Mouse (Mus musculus) thymus, postnatal 0 days (tissue): ENCODE measurements around the gene Naa38. TPM values are rescaled to one million over a fixed set of nuclear protein-coding genes. Genes with fewer than 3 reads are reported as not detected.
"Not testable (repeated sequence)": the region's sequence is repeated elsewhere in the genome, so short reads cannot be mapped to it uniquely, and the experiment has no call there.

Experiments
- DNase-seq: peaks from one replicate; pipeline ENCODE4 v3.0.0-alpha.2; 2015; ENCODE audit warnings: low spot score
- polyA plus RNA-seq: library from polyadenylated mRNA; unstranded; fragments of >200 nt; fragmentation: Nextera tagmentation; extraction: Ambion mirVana; gene quantifications from 2 replicates; pipeline ENCODE4 v1.2.1, GENCODE M21; 2015

Naa38 gene
- polyA plus RNA-seq, 1 experiment from 2014 or later: 194 TPM

DNA sequence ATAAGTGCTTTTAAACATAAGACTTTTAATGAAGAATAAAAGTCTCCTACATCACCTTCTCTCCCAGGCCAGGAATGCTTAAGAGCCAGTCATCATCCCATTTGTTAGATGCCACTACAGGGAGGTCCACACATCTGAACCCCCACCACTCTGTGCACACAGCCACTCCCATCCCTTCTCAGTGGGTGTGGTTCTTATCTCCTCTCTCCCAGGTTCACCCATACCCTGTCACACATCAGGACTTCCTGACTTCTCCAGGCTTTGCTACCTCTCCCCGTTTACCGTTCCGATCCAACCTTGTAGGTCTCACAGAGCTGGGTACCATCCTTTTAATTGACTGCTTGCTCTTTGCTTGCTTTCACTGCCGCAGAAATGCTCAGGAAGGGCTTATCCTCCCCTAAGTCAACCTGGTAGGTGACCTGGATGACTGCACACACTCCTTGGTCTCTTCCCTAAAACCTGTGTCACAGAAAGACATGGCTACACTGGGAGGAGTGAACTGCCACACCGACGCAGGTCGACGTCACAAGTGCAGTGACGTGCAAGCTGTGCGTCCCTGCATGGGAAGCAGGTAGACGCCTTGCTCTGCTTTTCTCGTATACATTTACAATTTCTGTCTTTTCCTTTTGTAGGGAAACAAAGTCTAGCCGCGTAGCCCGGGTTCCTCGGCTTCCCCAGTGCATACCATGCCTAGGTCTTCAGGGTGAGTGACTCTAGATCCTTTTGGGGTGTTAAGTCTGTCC, 21.9 kb upstream of the Naa38 start:
- DNase-seq: no peak

DNA sequence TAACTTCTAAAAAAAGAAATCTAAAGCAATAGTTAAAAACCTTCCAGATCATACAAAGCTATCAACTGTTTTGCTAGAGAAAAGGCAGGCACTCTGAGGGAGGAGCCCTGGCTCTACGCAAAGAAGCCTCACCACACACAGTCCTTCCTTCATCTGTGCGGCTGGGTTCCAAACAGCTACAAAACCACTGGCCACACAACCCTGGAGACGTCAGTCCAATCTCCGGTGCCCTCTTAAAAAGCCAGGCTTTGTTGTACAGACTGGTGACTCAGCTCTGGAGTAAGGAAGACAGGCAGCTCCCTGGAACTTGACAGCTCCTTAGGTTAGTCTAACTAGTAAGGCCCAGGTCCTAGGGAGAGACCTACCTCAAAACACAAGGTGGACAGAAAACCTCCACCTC, 19.6 kb upstream of the Naa38 start:
- DNase-seq: no peak

DNA sequence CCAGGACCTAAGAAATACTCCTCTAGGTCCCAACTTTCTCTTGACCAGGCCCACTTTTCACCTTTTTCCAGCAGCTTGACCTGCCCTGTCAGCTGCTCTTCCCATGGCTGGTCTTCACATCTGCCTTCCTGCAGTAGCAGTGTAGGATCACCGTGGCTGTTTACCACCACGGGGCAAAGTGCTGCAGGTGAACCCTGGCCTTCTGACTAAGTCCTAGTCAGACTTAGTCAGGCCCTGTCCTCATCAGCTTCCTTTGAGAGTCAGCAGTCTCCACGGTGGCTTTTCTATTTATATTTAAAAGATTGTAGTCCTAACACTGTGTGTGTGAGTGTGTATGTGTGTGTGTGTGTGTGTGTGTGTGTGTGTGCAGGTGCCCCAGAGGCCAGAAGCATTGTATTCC, 17.5 kb upstream of the Naa38 start:
- no peak for DNase-seq

DNA sequence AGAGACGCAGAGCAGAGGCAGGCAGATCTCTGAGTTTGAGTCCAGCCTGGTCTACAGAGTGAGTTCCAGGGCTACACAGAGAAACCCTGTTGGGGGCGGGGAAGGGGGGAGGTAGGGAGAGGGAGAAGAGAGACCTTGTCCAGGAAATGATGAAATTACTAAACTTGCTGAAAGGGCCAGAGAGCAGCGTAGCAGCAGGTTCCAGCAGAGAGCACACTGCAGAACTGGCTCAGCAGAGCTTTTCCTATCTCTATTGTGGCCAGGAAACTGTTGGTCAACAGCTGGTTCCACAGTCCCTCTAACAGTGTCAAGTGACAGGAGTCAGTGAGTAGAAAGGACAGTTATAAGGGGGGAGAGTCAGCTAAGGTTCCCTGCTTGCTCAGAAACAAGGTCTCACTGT, 15.7 kb upstream of the Naa38 start:
- DNase-seq: no peak

DNA sequence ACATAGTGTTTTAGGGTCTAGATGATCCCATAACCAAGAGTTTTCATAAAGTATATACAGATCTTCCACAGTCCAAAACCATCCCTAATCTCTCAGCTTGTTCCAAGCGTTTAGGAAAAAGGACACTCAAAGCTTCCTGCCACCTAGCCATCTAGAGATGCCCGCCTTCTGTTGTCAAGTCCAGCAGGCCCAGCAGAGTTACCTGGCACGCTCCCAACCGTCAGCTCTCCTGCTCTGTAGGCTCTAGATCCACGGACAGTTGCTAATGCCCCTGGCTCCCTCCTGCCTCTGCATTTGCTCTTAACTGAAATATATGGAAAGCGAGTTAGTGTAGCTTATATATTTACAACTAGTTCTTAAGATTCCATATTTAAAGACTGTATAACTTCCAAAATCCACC, 13.9 kb upstream of the Naa38 start:
- no peak for DNase-seq

DNA sequence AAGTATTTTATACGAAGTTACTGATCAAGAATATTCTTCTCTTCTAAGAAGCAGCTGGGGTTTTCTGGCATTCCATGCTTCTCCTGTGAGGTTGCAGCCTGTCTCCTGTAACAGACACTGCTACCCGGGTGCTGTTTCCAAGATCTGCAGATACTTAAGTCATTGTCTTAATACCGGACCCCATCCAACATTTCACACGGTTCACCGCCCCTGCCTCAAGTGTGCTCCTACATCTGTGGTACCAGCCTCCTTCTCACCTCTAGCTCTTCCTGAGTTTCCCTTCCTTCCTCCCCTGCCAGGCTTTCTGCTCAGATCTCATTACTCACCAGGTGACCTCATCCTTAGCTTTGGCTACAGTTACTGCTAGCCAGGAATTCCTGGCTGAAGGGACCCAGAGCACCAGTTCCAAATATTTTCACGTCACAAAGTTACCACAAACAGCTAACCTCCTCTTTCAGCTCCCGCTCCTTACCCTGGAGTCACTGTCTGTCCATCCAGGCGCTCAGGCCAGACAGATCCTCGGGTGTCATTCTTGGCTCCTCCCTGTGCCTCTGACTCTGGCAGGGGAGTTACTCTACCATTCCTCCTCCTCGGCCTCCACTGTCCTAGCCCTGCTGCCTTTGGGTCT, 12.7 kb upstream of the Naa38 start:
- DNase-seq: no peak

DNA sequence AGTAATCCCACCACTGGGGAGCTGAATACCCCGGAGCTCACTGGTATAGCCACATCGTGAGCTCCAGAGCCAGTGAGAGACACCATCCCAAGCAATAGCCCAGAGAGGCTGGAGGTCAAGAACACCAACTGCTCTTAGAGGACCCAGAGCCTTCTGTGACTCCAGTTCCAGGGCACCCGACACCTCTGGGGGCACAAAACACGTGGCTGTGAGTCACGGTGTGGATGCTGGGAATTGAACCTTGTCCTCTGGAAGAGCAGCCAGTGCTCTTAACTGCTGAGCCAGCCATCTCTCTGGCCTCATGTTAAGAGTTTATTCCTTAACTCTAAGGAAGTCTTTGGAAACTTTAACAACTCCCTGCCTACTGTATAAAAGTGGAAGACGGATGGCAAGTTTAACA, 10.3 kb upstream of the Naa38 start:
- no peak for DNase-seq

DNA sequence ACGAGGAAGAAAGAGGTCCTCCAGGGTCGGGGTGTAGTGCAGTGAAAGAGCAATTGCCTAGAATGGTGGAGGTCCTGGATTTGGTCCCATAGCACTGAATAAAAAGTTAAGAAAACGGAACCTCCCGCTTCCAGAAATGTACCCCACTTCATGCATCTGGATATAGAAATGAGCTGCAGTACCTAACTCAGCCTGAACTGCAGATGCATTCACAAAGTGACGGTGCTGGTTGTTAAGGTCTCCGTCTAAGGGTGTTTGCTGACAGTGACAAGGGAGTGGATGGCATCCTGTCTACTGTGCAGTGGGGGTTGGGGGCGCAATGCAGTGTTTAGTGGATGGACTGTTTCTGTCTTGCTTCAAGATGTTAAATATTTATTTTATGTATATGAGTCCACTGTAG, 8.5 kb upstream of the Naa38 start:
- DNase-seq: no peak

DNA sequence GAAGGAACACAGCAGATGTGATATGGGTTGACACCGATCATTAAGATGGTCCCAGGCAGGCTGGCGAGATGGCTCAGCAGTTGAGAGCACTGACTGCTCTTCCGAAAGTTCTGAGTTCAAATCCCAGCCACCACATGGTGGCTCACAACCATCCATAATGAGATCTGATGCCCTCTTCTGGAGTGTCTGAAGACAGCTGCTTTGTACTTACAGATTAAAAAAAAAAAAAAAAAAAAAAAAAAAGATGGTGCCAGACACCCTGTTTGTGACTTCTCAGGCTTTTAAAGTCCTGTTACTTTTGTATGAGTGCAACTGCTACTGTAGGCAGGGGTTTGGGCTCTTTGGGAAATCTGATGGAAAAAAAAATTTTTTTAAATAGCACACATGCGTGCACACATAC, 6.6 kb upstream of the Naa38 start:
- no peak for DNase-seq

DNA sequence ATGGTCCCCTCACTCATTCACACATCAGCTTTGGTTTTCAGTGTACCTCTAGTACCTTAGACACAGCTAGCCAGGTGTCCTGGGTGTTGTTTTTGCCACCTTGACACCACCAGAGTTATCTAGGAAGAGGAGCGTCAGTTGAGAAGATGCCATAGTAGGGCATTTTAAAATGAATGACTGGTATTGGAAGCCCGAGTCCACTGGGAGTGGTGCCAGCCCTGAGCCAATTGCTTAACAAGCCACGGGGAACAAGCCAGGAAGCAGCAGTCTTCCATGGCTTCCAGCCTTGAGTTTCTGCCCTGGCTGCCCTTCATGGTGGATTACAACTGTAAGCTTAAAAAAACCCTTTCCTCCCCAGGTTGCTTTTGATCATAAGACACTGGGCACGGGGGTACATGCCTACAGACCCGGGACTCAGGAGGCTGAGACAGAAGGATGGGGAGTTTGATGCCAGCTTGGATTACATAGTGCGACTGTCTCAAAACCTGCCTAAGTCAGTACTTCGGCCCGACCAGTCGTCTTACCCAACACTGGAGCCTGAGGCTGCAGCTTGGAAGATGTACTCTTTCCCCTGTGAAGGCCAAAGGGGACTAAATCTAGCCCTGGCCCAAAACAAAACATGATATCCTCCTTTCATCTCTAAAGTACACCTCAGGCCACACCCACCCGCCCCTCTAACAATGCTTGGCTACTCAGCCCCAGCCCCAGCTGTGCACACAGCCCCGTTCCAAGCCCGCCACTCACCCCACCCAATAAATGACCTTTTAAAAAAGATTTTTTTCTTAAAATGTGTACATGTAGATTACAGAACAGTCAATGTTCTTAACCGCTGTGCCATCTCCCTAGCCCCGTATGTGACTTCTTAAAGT, 5.5 kb upstream of the Naa38 start:
- DNase-seq: no peak

DNA sequence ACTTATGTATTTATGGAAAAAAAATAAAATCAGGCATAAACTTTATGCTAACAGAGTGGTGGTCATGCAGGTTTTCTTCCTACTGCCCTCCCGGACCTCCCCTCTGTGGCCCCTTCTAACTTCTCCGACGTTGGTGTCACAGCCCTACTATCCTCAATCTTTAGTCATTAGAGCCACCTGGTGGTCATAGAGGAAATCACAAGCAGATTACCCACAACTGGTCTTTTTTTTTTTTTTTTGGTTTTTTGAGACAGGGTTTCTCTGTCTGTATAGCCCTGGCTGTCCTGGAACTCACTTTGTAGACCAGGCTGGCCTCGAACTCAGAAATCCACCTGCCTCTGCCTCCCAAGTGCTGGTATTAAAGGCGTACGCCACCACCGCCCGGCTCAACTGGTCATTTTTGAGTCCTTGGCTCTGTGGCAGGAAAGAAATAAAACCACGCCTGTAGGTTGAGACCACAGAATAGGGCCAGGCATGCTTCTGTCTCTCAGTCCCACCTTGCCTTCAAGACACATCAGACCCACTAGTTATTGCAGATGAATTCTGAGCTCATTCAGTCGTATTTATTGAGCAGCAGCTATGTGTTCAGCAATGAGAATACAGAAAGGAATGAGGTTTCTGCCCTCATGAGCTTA, 4.8 kb upstream of the Naa38 start:
- peak; percentile 77 for DNase-seq

DNA sequence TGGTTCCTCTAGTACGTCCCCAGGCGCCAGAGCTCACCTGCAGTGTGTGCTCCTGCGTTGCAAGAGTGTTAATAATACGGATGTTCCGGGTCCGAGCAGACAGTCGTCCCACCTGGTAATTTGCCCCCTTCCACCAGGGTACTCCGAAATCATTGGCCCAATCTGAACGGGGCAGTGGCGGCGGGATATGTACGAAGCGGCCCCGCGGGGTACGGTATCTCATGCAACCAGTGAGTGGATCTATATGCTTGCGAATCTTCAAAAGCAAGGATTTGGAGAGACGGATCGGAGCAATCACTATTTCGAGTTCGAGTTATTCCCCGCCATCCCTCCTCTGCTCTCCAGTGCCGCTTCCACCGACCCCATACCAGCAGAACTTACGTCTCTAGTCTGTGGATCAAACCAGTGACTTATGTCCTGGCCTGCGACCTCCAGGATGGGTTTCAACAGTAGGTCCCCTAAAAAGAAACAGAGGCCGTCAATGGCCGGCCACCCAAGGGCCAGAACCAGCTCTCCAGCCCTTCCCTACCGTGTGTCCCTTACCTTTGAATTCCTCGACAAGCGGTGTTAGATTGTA, 608 bp upstream of the Naa38 start:
- DNase-seq: not testable (repeated sequence)

DNA sequence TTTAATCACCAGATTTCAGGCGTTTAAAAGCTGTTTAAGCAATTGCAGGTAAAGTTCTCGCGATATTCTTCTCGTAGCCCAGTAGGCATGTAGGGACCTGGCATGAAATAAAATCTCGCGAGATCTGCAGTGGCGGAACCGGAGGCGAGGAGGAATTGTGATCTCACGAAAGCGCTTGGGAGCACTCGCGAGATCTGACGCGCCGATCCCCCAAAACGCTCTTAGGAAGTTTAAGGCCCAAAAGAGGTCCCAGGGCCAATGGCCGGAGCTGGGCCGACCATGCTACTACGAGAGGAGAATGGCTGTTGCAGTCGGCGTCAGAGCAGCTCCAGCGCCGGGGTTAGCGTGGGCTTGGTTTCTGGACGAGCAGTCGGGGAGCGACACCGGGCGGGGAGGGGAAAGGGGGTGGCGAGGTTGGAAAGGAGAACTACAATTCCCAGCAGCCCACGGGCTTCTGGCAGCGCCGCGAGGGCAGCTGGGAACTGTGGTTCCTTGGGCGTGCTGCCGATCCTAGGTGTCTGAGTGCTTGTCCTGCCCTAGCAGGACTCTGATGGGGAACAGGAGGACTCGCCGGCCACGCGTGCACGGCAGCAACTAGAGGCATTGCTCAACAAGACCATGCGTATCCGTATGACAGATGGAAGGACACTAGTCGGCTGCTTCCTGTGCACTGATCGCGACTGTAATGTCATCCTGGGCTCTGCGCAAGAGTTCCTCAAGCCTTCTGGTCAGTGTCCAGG, 517 bp downstream of the Naa38 start:
- peak; percentile 99 for DNase-seq

DNA sequence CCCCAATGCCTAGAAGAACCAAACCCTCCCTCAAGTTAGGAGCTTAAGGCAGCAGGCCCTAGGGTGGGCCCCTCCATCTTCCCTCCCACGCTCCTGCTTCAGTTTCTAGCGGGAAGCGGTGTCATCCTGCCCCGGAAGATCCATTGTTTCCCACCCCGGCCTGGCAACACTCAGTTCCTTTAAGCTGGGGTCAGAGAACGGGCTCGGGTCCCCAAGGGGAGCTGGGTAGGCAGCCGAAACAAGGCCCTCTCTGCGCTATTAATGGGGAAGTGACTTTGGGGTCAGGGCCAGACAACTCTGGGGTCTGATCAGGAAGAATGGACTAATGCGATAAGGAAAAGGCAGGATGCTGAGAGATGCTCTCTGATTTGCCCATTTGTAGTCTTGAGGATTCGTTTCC, 1.5 kb downstream of the Naa38 start:
- no peak for DNase-seq

DNA sequence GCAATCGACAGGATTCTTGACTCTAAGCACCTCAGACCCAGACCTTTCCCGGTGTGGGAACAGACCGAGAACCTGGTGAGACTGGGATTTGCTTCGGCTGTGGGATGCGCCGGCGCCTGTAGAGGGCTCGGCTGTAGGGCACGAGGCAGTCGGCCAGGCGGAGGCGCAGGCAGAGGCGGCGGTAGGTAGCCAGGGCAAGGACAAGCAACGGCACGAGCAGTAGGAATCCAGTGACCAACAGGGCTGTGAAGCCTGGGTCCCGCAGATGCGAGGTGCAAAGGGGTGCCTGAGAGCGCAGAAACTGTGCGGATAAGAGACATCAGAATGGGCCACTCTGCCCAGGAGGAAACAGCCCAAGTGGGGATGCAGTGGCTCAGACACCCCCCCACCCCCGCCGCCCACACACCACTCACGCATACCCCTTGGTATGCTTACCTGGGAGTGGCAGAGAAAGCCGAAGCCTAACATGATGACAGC, 2.3 kb downstream of the Naa38 start:
- no peak for DNase-seq

DNA sequence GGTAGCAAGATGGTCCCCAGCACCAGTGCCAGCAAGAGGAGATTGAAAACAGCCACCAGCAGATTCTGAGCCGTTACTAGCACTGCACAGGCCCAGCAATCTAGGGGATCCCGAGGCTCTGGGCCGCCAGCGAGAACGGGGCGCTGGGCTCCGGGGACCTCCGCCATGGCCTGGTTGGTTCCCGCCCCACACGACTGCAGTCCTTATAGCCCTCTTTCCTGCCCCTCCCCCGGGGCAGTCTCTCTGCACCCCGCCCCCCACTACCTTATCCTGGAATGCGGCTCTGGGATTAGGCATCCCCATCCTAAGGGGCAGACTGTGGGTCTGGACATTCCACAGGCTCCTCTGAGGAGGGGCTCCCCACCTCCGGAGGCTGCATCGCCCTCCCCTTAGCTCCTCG, 2.8 kb downstream of the Naa38 start, which contains the start of gene Tmem88:
Tmem88 (minus strand) TSS at position 176 of the 400 bp plus-strand sequence.
- DNase-seq: no peak

DNA sequence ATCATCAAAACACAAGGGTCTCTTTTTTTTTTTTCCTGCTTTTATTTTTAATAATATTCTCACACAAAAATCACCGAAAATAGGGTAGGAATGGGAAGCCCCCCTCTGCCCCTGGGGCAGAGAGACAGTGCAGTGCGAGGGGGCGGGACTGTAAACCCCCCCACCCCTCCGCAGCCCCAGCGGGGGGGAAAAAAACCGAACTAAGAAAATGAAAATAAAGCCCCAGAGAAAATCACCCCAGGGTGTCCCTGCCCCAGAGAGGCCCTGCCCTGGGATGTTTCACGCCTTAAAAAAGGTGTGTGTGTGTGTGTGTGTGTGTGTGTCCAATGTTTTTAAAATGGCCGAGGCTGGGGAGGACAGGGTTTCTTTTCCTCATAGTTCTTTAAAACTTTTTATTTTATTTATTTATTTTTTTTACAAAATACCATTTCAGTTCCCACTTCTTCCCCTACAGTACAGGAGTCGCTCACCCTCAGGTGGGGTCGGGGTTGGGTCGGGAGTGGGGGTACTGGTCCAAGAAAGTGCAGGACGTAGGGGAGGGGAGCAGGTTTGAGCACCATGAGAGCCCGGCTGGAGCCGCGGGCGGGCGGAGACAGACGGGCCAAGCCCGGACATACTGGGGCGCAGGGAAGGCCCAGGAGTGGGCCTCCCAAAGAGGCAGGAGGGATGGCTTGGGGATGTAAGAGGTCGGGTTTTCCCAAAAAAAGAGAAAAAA, 3.4 kb downstream of the Naa38 start:
- DNase-seq: no peak

DNA sequence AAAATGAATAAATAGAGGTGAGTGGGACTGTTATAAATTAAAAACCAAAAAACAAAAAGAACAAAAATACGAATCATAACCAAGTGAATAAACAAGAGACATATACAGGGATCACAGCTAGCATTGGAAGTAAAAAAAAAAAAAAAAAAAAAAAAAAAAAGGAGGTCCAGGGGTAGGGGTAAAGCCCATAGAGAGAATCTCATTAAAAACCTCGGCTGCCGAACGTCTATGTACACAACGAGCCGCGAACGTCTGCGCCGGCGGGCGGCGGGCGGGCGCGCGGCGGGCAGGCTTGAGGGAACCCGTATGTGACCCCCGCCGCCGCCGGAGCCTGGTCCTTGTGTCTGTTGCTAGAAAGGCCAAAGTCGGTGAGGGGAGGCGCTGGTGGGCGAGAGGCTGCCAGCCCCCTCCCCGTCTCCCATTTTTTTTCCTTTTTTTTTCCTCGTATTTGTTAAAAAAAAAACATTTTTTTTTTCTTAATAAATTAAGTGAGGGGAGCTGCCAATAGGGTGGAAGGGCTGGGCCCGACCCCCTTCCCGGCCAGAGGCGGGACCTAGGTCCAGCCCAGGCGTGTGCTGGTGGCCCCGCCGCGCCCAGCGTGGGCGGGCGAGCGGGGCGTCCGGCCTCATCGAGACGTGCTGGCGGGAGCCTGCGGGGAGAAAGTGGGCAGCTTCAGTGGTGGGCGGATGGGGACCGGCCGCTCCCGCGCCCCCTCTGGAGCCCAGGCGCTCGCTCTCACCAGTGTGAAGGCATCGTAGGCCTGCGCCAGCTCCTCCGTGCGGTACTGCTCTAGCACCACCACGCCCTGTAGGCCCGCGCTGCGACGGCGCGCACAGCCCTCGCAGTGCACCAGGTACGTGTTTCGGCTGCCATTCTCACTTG, 4.2 kb downstream of the Naa38 start:
- no peak for DNase-seq
